Mouse (Mus musculus) naive thymus-derived CD4-positive, alpha-beta T cell, adult 2 months (primary cell): ENCODE measurements around the gene Sms.

ENCODE experiments used
- DNase-seq: peaks from one replicate; pipeline ENCODE4 v3.0.0-alpha.2; 2011; ENCODE audit warnings: low read depth

Sms gene

GRCm38 (mm10) chrX:157449000-157449399 is 43.1 kb downstream of the Sms start:
- DNase-seq: no peak

DNA sequence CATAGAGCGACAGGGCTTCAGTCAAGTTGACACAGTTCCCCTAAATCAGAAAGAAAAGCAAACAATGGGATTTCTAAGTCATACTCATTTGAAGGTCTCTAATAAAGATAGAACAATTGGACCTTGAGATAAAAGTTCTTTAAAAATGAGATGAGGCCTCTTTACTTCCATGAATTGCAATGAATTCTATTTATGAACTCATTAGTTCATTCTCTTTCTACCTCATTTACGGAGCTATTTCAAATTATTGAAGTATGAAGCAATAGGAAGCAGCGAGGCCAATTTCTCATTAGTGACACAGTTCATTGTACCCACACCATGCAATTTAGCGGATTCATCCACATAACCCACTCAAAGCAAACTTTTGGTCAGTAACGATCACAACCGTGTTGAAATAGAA is 44.7 kb downstream of the Sms start:
- DNase-seq: no peak

DNA sequence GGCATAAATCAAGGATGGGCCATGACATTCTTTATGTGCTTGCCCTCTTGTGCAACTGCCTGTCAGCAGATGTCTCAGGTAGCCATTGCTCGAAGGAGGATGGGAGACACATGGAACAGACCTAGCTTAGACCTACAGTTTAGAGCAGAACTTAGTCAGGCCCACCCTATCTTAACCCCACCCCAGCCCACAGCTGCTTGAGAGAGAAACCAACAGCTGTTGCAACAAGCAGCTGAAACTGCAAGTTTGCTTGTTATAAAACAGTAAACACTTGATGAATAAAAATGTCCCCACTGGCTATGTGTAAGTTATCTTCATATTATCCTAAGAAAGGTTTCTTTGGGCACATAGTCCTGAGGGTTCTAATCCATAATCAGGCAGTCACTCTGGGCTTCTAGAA is 57.3 kb downstream of the Sms start:
- no peak for DNase-seq

DNA sequence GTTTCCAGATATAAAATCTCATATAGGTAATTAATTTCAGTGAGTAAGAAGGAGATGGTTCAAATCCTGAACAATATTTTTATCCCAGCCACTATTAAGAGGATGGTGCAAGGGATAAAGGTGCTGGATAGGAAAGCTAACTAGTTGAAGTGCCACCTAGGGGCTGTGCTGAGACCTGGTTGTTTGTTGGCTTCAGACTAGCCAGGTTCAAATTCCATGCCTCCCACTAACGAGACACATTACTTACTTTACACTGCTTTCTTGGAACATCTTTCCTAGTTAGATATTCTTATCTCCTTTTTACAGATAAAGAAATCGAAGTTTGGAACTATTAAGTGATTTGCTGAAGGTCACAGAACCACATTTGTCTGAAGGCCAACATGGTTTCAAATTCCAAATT is 72.6 kb downstream of the Sms start:
- DNase-seq: no peak

DNA sequence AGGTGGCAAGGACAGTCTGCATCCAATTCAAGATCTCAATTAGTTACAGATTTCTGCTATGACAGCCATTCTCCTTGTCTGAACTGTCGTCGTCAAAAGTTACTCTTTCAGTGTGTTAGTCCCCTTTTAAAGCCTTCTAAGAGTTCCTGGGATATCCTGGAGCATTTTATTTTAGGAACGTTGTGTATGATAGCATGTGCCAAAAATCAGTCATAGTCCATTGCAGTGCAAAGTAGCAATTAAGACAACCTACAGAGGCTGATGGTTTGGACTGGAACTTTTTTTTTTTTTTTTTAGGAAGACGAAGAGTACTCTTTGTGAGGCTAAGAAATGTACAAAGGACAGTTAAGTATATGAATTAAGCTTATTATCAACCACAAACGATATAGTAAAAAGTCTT is 76.9 kb downstream of the Sms start, which contains the start of gene Phex:
Gene Phex, minus strand, starts transcription at position 101 of the 400 bp plus-strand sequence.
- DNase-seq: no peak

DNA sequence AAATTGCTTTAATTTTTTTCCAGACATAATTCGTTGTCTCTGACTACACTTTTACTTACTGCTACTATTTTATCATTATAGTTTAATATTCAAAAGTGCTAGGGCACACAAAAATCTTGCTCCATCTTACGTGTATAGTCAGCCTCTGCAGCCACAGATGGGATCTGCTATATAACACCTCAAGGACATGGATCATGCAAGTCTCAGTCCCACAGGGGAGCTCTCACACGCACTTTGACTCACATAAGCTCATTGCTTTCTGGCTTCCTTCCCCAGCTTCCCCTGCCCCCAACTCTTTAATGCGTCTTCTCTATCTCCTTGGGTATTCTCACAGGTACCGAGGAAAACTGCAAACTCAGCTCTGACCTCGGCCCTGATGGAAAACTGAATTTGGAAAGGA is 87.2 kb downstream of the Sms start:
- DNase-seq: no peak
